Mouse (Mus musculus) megakaryocyte, embryonic 14.5 days (primary cell): ENCODE data around the gene Gm32742.

Experiments
- FLI1 ChIP-seq: IDR thresholded peaks from 2 replicates; pipeline ENCODE4 v1.6.1; 2012; ENCODE audit warnings: low read length, inconsistent platforms, mixed read lengths
- GATA1 ChIP-seq: IDR thresholded peaks from 3 replicates; pipeline ENCODE4 v1.6.1; 2012; ENCODE audit warnings: mixed read lengths, low read length, inconsistent platforms, borderline replicate concordance

DNA sequence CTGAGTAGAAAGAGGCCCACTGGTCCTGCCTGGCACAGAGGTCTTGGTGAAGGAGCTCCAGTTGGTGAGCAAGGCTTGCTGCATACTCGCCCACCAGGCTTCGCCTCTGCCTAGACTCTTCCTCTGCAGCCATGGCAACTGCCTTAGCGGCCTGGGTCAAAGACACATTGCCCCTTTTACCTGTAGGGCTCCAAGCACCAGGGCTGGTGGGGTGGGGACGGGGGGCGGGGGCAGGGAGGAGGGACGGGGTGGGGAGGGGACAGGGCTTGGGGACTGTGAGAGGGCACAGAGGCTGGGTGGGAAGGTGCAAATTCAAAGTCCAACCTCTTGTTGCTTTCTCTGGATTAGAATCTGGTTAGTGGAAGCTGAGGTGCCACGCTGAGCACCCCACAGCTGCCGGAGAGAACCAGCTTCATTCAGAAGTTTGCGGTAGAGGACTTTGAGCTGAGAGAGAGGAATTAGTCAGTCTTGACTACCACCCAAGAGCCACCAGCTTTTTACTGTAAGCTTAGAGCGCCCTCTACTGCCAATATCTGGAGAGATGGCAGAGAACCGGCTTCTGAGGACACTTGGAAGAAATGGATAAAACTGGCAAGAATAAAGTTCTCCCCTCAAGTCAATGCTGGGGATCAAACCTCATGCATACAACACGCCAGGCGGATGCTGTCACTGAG is 13.1 kb downstream of the Gm32742 start:
- TF ChIP-seq GATA1 (no peak), FLI1 (no peak)
